Mouse (Mus musculus) kidney, adult 8-10 months (tissue): ENCODE data around the gene Acoxl.

Source experiments
- DNase-seq, 2 experiments: peaks; one replicate each; pipeline ENCODE4 v3.0.0; 2022

Acoxl gene

DNA sequence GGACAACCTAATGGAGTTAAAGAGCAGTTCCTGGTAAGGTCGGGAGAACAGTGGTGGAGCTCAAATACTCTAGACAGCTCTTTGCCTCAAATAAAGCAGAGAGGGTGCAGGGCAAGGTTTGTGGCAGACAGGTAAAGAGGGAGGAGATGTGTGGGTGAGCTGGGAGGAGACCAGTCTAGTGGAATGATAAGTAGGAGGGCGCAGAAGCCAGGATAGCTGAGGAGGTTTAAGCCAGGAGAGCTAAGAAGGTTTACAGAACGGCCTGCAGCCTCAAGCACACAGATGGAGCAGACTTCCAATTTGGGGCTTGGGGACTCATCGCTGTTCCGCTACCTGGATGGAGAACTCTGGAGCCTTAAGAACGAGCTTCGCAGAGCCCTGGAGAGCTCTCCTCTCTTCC is at the start of gene Acoxl:
TSS of gene Acoxl (plus strand) at position 301 of the 400 bp plus-strand sequence.
- no peak for DNase-seq

GRCm38 (mm10) chr2:127789138-127789537 is 49.5 kb upstream of the Acoxl start:
- no peak for DNase-seq

GRCm38 (mm10) chr2:127789651-127790270 is 48.9 kb upstream of the Acoxl start:
- DNase-seq, result no peak

DNA sequence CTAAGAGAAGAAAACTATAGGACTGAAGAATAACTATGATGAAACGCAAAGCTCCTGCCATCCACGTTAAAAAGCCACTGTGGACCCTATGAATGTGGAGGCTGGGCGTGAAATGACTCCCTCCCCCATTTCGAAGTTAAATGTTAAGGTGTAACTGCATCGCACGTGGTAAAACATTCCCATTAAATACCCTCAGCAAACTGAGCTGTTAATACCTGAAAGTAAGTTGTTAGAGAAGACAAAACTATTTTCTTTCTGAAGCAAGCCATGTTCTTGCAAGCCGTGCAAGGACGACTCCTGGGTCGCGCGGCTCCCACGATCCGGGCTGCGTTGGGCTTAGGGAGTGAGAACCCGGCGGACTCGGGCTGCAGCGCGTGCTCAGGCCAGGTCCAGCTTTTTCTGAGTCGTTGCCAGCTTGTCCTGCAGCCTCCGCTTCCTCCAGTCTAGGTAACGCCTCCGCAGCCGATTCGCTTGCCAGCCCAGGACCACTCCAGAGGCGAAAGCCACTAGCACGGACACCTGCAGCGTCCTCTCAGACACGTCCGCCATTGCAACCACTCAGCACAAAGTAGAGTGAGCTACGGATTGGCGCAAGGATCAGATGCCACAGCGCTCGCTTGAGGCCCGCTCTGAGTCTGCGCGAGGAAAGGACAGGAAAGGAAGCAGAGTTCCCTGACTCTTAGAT is 46.6 kb upstream of the Acoxl start, which contains the start of gene Mtln:
TSS of gene Mtln (minus strand) at position 570 of the 685 bp plus-strand sequence.
- peak; percentile 88 to 92 for DNase-seq

- DNase-seq, result peak; percentile 91 to 94
Observed at GRCm38 (mm10) chr2:127831401-127832102, 7.1 kb upstream of the Acoxl start, which contains the start of gene Bub1. TSS of gene Bub1 (minus strand) at chr2:127831865.

DNA sequence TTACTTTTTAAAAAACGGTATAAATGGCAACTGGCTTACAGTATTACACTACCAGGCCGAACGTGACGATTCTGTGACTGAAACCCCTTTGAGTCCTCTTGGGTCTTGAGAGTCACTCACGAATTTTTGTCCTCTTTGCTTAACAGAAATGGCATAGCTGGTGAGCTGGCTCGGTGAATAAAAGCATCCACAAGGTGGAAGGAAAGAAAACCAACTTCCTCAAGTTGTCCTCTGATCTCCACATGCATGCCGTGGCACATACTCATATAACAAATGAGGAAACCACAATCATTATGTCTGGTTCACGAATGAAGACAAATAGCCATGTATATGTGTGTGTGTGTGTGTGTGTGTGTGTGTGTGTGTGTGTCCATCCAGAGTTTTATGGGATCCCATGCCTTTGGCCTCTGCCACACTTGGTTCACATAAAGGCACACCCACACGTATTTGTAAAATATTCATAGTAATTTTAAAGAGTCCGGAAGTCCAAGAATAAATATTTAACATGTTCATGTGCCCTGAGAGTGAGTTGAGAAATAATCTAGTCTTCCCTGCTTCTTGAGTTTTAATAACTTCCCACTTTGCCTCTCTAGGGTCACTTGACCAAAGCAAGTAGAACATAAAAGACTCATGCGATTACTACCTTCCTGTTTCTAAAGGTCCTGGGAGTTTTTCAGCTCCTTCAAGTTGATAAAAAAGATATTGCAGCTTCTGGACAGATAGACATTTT is 6.4 kb upstream of the Acoxl start:
- no peak for DNase-seq

DNA sequence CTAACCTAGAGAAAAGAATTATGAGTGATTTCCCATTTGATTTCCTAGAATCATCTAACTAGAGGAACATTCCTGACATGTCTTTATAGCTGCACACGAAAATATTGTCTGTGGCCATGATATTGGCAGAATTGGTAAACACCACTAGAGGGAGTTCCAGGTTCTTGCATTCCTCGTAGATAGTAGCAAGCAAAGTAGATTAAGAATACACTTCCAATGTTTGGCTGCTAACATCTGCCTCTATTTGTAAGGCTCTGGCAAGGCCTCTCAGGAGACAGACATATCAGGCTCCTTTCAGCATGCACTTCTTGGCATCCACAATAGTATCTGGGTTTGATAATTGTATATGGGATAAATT is 5.9 kb upstream of the Acoxl start:
- peak in 1 of 2 experiments; percentile 5 for DNase-seq

DNA sequence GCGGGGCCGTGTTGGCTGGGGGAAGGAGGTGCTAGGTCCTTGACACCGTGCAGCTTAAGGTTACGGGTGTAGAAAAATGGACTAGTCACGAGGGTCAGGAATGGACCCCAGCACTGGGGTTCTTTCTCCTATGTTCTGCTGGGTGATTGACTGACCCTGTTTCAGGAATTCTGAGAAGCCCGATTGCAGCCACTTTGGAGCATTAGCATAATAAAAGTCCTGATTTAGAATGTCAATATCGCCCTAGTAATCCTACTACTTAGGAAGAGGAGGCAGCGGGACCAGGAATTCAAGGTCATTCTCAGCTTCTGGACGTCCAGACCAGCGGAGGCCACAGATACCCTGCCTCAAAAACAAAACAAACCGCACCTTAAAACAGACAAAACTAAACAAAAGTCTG is 749 bp downstream of the Acoxl start:
- no peak for DNase-seq

DNA sequence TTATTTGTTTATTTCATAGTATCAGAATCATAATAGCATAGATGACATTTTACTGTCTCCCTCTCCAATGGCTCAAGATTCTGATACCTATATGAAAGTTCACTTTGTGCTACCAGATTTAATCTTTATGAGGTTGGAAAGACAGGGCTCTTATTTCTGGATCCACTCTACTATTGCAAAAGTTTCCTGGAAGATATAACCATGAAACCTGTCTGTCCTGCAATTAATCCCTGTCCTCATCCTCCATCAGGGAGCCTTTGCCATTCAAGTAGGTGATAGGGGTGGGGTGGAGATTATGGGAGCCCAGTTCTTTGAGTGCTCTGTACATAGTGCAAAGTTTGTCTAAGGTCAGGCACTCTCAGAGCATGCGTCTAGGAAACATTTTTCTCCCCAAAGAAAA is 2.7 kb downstream of the Acoxl start:
- DNase-seq, result no peak

DNA sequence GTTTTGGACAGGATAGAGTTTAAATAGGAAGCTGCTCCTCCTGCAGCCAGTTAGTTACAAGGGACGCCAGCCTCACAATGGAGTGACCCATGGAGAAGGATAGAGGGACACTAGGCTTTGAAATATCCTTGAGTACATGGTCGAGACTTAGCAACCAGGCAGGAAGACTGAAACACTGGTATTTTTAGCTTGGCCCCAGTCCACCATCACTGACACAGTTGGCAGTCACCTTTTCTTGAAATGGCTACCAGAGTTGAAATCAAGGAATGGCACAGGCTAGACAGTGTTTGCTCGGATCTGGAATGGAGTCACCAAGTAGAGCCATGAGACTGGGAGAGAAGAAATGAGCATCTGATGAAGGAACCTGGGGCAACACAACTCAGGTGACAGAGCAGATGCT is 3.7 kb downstream of the Acoxl start:
- no peak for DNase-seq

- DNase-seq, result no peak
Observed at GRCm38 (mm10) chr2:127845346-127845982, 6.8 kb downstream of the Acoxl start.

- no peak for DNase-seq
Observed at GRCm38 (mm10) chr2:127846008-127846407, 7.3 kb downstream of the Acoxl start.

- DNase-seq, result no peak
Observed at GRCm38 (mm10) chr2:127846571-127846970, 7.9 kb downstream of the Acoxl start.

- no peak for DNase-seq
Observed at GRCm38 (mm10) chr2:127850371-127850770, 11.7 kb downstream of the Acoxl start.

- DNase-seq, result peak; percentile 30 to 37
Observed at GRCm38 (mm10) chr2:127854332-127854991, 15.8 kb downstream of the Acoxl start.

GRCm38 (mm10) chr2:127864381-127864780 is 25.7 kb downstream of the Acoxl start:
- DNase-seq, result no peak

- no peak for DNase-seq
Observed at GRCm38 (mm10) chr2:127881063-127881462, 42.4 kb downstream of the Acoxl start.

DNA sequence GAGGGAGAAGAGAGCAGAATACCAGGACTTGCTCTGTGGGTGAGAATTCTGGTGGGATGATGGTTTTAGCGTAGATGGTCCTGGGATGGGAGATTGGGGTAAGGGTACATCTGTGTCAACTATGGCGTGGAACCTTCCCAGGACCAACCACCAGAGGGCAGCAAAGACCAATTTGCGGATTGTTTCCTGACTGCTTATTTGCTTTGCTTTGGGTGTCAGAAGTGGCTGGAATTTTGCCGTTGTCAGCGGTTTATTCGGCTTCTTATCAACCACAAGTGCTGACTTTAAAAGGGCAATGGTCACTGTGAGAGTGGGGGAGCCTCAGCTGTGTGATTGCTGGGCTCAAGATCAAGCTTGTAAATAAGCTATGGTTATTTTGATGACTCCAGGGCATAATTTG is 50.8 kb downstream of the Acoxl start:
- DNase-seq, result peak; percentile 75 to 88

- DNase-seq, result no peak
Observed at GRCm38 (mm10) chr2:127889979-127890378, 51.3 kb downstream of the Acoxl start.

- DNase-seq, result peak; percentile 13 to 23
Observed at GRCm38 (mm10) chr2:127890526-127890925, 51.9 kb downstream of the Acoxl start.

DNA sequence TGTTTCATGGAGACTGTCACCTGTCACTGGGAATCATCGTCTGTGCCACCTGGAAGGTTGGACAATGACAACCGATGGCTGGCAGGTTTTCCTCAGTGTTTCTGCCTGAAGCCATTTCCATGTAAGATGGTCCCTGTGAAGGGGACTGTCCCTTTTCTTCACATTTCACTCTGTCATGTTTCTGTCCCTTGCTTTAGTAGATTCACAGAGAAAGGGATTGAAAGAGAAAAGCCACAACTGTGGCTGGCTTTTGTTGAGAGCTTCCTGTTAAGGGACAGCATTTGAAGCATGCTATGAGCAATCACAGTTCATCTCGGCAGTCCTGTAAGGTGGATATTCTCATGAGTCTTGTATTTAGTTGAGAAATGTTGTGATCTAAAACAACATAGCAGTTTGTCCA is 52.4 kb downstream of the Acoxl start:
- no peak for DNase-seq

DNA sequence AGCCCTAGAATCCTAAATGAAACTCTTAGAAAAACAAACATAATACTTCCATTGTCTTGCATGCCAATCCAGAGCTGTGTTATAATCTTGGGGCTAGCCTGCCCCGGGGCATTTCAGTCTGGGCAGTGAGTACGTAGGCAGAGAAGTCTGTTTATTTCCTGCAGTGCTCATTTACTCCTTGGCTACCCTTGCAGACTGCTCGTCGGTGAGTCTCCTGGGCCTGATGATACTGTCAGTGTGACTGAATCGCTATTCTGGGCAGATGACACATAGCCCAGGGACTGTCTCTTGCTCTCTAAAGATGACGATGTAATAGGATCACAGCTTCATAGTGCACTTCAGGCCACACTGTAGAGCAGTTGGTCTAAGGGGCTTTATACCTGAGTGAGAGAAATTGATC is 56.2 kb downstream of the Acoxl start:
- no peak for DNase-seq
